Mouse (Mus musculus): ENCODE measurements around the gene Clpx.

DNA sequence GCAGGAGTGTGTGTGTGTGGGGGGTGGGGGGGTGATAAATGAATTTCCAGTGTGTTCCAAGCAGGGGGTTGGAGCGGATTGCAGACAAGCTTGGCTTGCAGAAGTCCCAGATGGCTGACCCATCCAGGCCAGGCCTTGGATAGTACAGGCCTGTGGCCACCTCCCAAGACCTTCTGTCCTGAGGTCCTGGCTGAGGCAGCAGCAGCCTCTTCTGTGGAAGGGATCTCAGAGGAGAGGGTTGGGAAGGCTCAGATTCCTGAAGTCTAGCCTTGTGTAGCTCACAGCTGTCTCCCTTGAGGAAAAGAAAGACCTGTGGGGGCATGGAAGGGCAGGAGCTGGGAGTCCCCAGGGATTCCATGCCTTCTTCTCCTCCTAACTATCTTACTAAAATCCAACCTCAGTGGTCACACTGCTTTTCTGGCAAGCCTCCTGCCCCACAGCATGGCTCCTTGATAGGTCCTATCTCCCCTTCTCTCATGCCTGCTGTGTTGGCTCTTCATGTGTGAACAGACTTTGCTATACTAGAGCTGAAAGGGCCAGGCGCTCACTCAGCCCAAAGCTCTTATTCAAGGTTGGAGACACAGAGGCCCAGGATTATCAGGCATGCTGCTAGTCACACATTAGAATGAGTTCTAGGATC is 32.3 kb upstream of the Clpx start:
- TF ChIP-seq CTCF (IDR thresholded peaks at IDR 0.05; ENCODE audit: low read depth, low read length) = no peak
- TF ChIP-seq POLR2A (IDR thresholded peaks at IDR 0.05; ENCODE audit: borderline replicate concordance, low read depth, low read length) = no peak
